Mouse (Mus musculus) forebrain, embryonic 16.5 days (tissue): ENCODE measurements around the gene Cgn. TPM values are rescaled to one million over a fixed set of nuclear protein-coding genes. Genes with fewer than 3 reads are reported as not detected.
"Not testable (repeated sequence)": the region's sequence is repeated elsewhere in the genome, so short reads cannot be mapped to it uniquely, and the experiment has no call there.

Experiments used
- ATAC-seq: fragments of 200-750 bp; cut with Nextera tagmentation; 2 replicates; pipeline ENCODE4 v1.8.0; 2017; ENCODE audit warnings: mild to moderate bottlenecking, moderate library complexity
- H3K27ac ChIP-seq: fragments of 300-500 bp; sonication (generic); 2 replicates; pipeline ENCODE4 v1.5.1; 2014; ENCODE audit warnings: low read length, control low read depth
- H3K27me3 ChIP-seq: fragments of 300-500 bp; sonication (generic); replicated peaks from 2 replicates; pipeline ENCODE4 v1.6.1; 2014; ENCODE audit warnings: low read length; ENCODE audit not compliant: control insufficient read depth, insufficient read depth
- H3K36me3 ChIP-seq: fragments of 300-500 bp; sonication (generic); 2 replicates; pipeline ENCODE4 v1.6.1; 2014; ENCODE audit not compliant: control insufficient read depth, insufficient read depth
- H3K4me1 ChIP-seq: fragments of 300-500 bp; sonication (generic); replicated peaks from 2 replicates; pipeline ENCODE4 v1.6.1; 2014; ENCODE audit warnings: low read length; ENCODE audit not compliant: control insufficient read depth, insufficient read depth
- H3K4me2 ChIP-seq: fragments of 300-500 bp; sonication (generic); 2 replicates; pipeline ENCODE4 v1.6.1; 2014; ENCODE audit warnings: mild to moderate bottlenecking, low read length, control low read depth
- H3K4me3 ChIP-seq: fragments of 300-500 bp; sonication (generic); replicated peaks from 2 replicates; pipeline ENCODE4 v1.5.1; 2014; ENCODE audit warnings: mild to moderate bottlenecking, low read length, control low read depth
- H3K9ac ChIP-seq: fragments of 300-500 bp; sonication (generic); replicated peaks from 2 replicates; pipeline ENCODE4 v1.6.1; 2014; ENCODE audit warnings: low read depth, low read length, control low read depth
- H3K9me3 ChIP-seq: fragments of 300-500 bp; sonication (generic); 2 replicates; pipeline ENCODE4 v1.6.1; 2016; ENCODE audit warnings: low read length; ENCODE audit not compliant: control insufficient read depth
- WGBS: fragments of 180-500 bp; shearing (Covaris S2); extraction: QIAGEN DNeasy Blood & Tissue Kit; methylation state at CpG from one replicate; pipeline ENCODE4 v1.1.7; 2014; 5-methylcytosine and 5-hydroxymethylcytosine counted together
- polyA plus RNA-seq: library from polyadenylated mRNA; unstranded; fragments of >200 nt; fragmentation: Nextera tagmentation; extraction: Ambion mirVana; gene quantifications from 2 replicates; pipeline ENCODE4 v1.2.1, GENCODE M21; 2015

The Cgn gene
- polyA plus RNA-seq, 1 experiment from 2014 or later, result 9.0 TPM

GRCm38 (mm10) chr3:94757251-94758055, 28.8 kb downstream of the Cgn start:
- H3K9me3 ChIP-seq, H3K4me1 ChIP-seq, H3K27me3 ChIP-seq, H3K9ac ChIP-seq, H3K36me3 ChIP-seq, H3K27ac ChIP-seq: not testable (repeated sequence)
- Histone ChIP-seq H3K4me3 (peak overlapping the region; percentile 36), H3K4me2 (peak overlapping the region; percentile 57)
- ATAC-seq, result peak; percentile 59
- 3% methylated on average over 18 of the region's 47 CpGs for WGBS

GRCm38 (mm10) chr3:94745691-94746090, 40.6 kb downstream of the Cgn start:
- Histone ChIP-seq H3K4me3 (no peak overlapping the region), H3K27ac (no peak overlapping the region), H3K9ac (no peak overlapping the region), H3K36me3 (no peaks in the 10 kb centered on the region), H3K9me3 (no peaks in the 10 kb centered on the region), H3K27me3 (no peaks in the 10 kb centered on the region), H3K4me2 (no peak overlapping the region), H3K4me1 (no peaks in the 10 kb centered on the region)
- ATAC-seq, result no peak
- 94% methylated on average over 17 of the region's 17 CpGs for WGBS

- H3K27me3 ChIP-seq, H3K9me3 ChIP-seq, ATAC-seq, H3K36me3 ChIP-seq, H3K4me2 ChIP-seq, H3K9ac ChIP-seq, H3K4me3 ChIP-seq, H3K4me1 ChIP-seq, H3K27ac ChIP-seq: not testable (repeated sequence)
- 35% methylated on average over 2 of the region's 2 CpGs for whole genome bisulfite sequencing
These were observed 62.7 kb downstream of the Cgn start for GRCm38 (mm10) chr3:94723637-94724036.

- H3K4me3 ChIP-seq, H3K4me2 ChIP-seq, H3K27ac ChIP-seq, H3K36me3 ChIP-seq, H3K9me3 ChIP-seq, H3K27me3 ChIP-seq, H3K9ac ChIP-seq, H3K4me1 ChIP-seq, ATAC-seq: not testable (repeated sequence)
- 11% methylated on average over 1 of the region's 1 CpGs for WGBS
These were observed 68.0 kb downstream of the Cgn start for GRCm38 (mm10) chr3:94718253-94718652.

GRCm38 (mm10) chr3:94713424-94713823, 72.9 kb downstream of the Cgn start:
- H3K27ac ChIP-seq, H3K4me3 ChIP-seq, H3K4me1 ChIP-seq, H3K36me3 ChIP-seq, H3K4me2 ChIP-seq, H3K9me3 ChIP-seq, H3K27me3 ChIP-seq, H3K9ac ChIP-seq, ATAC-seq: not testable (repeated sequence)
- WGBS, result 87% methylated on average over 3 of the region's 3 CpGs

- H3K4me2 ChIP-seq, ATAC-seq, H3K4me3 ChIP-seq: not testable (repeated sequence)
These were observed 75.7 kb downstream of the Cgn start for GRCm38 (mm10) chr3:94710591-94710990.

More at GRCm38 (mm10) chr3:94710591-94710990, 75.7 kb downstream of the Cgn start:
- not testable (repeated sequence) for H3K4me1 ChIP-seq, H3K27me3 ChIP-seq, H3K9ac ChIP-seq, H3K9me3 ChIP-seq, H3K36me3 ChIP-seq, H3K27ac ChIP-seq

Other genes with a start within 250 kb of the Cgn start
- gene Snx27, start 203.8 kb downstream of the Cgn start, polyA plus RNA-seq, result 85.2 and 92.5 TPM in 2 replicates
- gene Gm10972, start 143.4 kb downstream of the Cgn start, polyA plus RNA-seq, result not detected in 2 replicates
- gene Tuft1, start 127.6 kb downstream of the Cgn start, polyA plus RNA-seq, result 4.5 and 5.6 TPM in 2 replicates
- gene Selenbp2, start 92.9 kb downstream of the Cgn start, polyA plus RNA-seq, result not detected in 2 replicates
- gene Pogz, start 51.1 kb upstream of the Cgn start, polyA plus RNA-seq, result 24.4 and 27.9 TPM in 2 replicates
- gene Psmb4, start 100.5 kb upstream of the Cgn start, polyA plus RNA-seq, result 366 and 371 TPM in 2 replicates
- gene Selenbp1, start 146.6 kb upstream of the Cgn start, polyA plus RNA-seq, result 8.5 and 11.6 TPM in 2 replicates
- gene Rfx5, start 167.6 kb upstream of the Cgn start, polyA plus RNA-seq, result 6.1 and 6.7 TPM in 2 replicates
- 26.4 and 29.7 TPM in 2 replicates for gene Pi4kb, start 188.2 kb upstream of the Cgn start, polyA plus RNA-seq
- gene Zfp687, start 229.0 kb upstream of the Cgn start, polyA plus RNA-seq, result 20.0 and 20.7 TPM in 2 replicates